Mouse (Mus musculus) lung, postnatal 14 days (tissue): ENCODE results near the gene Stk40.
A peak's percentile ranks its signal among the peaks of the same experiment; 100 is the strongest.
"Not testable (repeated sequence)": the region's sequence is repeated elsewhere in the genome, so short reads cannot be mapped to it uniquely, and the experiment has no call there.

Source experiments
- DNase-seq: peaks from one replicate; pipeline ENCODE4 v3.0.0; 2021

Gene Stk40

DNA sequence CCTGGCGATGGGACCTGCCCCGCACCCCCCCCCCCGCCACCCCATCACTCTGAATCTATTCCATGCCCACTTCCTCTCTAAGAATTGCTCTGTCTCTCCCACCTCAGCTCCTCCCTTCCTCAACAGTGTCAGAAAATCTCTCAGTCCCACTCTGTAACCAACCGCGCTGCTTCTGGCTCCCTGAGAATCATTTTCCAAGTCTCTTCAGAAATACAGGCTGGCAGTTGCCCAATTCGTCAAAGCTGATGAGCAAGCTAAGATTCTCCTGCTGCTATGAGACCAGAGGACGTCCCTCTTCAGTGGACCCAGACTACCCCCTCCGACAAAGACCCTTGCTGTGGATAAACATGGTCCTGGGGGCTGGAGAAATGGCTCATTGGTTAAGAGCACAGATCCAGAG is 55.7 kb downstream of the Stk40 start:
- DNase-seq = no peak

DNA sequence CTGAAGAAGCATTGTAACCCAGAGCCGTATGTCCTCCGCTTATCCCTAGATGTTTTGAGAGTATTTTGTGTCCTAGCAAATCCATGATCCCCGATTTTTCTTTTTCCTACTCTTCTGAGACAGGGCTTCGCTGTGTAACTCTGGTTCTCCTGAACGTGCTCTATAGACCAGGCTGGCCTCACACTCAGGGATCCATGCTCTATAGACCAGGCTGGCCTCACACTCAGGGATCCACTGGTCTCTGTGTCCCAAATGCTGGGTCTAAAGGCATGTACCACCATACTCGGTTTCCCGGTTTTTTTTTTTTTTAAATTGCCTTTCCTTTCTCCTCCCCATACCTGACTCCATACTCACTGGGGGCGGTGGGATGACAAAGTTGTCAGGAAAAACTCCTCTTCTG is 57.2 kb downstream of the Stk40 start:
- DNase-seq = no peak

DNA sequence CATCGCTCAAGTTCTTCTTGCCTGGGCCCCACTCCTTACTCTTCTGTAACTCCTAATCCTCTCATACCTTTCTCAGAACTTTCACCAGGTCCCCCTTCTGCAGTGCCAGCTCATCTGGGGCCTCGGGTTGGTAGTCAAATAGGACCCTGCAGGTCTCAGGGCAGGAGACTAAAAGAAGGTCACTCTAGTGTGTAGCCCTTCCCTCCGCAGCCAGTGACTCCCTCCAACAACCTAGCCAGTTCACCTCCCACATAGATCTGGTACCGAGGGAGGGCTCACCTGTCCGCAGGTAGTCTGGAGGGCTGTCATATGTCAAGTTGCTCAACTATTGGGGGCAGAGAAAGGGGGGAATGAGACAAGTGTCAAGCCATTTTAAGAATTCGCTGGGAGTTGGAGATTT is 57.7 kb downstream of the Stk40 start:
- DNase-seq = no peak

GRCm38 (mm10) chr4:126161986-126162385 is 58.2 kb downstream of the Stk40 start:
- DNase-seq = no peak

DNA sequence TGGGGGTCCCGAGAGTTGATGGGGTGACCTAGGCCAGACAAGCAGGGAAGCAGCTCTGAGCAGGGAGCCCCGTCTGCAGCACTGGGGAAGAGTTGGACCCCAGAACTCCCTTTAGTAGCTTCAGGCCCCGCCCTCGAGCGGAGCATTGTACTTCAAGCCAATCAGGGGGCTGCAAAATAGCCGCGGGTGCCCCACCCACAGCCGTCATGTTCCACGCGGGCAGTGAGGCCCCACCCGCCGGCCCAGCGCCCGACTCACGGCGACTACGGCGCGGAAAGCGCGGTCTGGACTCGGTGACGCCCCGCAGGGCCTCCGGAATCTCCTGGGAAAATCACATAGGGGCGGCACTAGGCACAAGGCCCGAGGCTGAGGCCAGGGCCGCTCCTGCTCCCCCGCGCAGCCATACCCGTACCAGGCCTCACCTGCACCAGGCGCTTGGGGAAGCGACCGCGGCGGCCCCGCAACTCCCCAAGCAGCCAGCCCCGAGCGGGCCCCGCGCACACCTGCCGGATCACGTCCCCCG is 58.8 kb downstream of the Stk40 start:
- peak; percentile 93 for DNase-seq

GRCm38 (mm10) chr4:126163067-126163659 is 59.4 kb downstream of the Stk40 start, which contains the start of gene Sh3d21:
Sh3d21 (minus strand) TSS chr4:126163491.
- DNase-seq = no peak

- no peak for DNase-seq
These were observed 59.9 kb downstream of the Stk40 start for GRCm38 (mm10) chr4:126163685-126164084.

GRCm38 (mm10) chr4:126165092-126165491 is 61.3 kb downstream of the Stk40 start:
- DNase-seq = not testable (repeated sequence)

DNA sequence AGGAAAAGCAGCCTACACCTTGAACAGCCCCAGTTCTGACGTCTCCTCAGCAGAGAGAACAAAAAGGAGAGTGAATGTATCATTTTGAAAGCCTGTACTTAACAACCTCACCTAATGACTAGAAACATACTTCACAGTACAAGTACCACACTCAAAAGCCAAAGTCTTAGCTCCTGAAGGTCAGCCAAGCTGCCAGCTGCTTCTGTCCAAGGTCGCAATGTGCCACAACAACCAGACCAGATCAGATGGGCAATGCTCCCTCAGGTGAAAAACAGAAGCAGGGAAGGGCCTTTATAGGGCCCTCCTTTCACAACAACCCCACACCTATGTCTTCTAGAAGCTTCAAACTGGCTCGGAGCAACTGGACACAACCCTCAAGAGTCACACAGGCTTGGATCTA is 62.3 kb downstream of the Stk40 start:
- DNase-seq = no peak

GRCm38 (mm10) chr4:126168851-126169250 is 65.1 kb downstream of the Stk40 start:
- DNase-seq = no peak

GRCm38 (mm10) chr4:126170737-126171136 is 67.0 kb downstream of the Stk40 start:
- not testable (repeated sequence) for DNase-seq

GRCm38 (mm10) chr4:126173800-126174199 is 70.0 kb downstream of the Stk40 start:
- no peak for DNase-seq

DNA sequence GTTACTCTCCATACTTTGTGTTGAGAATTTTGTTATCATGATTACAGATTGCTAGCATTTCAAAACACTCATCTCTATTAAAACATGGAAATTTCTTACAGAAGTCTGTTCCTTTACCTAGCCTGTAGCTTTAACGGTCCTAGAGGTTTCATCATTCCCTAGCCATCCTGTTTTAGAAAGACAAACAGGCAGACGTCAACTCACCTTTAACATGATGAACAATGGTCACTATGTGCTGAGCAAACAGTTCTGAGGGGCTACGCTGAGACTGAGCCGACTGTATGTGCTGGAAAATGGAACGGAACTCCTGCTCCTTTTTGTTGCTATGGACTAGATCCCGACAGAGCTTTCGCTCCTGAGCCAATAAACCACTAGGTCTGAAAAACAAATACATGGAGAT is 72.2 kb downstream of the Stk40 start:
- not testable (repeated sequence) for DNase-seq

DNA sequence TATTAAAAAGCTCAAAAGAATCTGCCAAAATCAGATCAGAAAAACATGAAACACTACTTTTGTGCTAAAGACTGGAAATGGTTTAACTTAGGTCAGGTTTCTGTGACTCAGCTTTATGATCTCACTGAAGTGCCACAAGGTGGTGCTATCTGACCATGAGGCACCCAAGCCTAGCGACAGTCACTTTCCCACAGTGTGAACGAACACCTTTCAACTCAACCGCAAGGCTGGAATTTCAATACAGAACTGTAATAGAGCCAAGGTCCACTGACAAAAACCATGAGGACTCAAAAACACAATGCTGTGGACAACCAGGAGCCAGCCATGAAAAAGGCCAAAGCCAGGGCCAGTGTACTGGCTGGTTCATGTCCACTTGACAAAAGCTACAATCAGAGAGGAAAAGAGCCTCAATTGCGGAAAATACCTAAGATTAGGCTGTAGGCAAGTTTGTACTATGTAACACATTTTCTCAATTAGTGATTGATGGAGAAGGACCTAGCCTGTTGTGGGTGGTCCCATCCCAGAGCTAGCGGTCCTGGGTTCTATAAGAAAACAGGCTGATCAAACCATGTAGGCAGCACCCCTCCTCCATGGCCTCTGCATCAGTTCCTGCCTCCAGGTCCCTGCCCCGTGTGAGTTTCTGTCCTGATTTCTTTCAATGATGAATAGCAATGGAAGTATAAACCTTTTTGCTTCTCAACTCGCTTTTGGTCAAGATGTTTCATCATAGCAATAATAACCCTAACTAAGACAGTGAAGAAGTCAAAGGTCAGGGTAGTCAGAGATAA is 77.6 kb downstream of the Stk40 start:
- DNase-seq = peak; percentile 62

DNA sequence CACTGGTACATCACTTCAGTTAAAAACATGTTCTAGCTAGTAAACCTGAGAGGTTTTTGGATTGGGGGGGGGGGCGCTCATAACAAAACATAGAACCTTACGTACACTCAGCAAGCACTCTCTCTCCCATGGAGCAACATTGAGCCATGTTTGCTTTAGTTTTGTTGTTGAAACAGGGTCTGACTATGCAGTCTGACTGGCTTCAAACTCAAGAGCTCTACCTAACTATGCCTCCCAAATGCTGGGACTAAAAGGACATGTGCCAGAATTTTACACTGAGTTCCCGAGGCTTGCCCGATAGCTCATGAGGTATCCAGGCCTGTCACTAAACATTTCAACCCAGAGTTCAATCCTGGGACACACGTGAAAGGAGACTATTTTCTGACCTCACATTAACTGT is 79.3 kb downstream of the Stk40 start:
- no peak for DNase-seq

- no peak for DNase-seq
These were observed 83.3 kb downstream of the Stk40 start for GRCm38 (mm10) chr4:126187096-126187495.
